Mouse (Mus musculus) testis, adult 10 weeks (tissue): ENCODE measurements around the gene Olfr910. TPM values are rescaled to one million over a fixed set of nuclear protein-coding genes. Genes with fewer than 3 reads are reported as not detected.

Experiments
- polyA plus RNA-seq: library from polyadenylated mRNA; stranded (reverse); fragments of 350-450 nt; fragmentation: Illumina TruSeq; extraction: RNeasy Lipid Tissue Mini Kit (QIAGEN cat#74804); gene quantifications from one replicate; pipeline ENCODE4 v1.2.3, GENCODE M21; 2014; ENCODE audit warnings: low read depth, low replicate concordance

The Olfr910 gene
- not detected for polyA plus RNA-seq

GRCm38 (mm10) chr9:38537549-38537948 is at the start of gene Olfr910:
TSS of gene Olfr910 (plus strand) at chr9:38537849.

GRCm38 (mm10) chr9:38495501-38495900 is 42.1 kb upstream of the Olfr910 start, which contains the start of gene Olfr907:
TSS of gene Olfr907 (plus strand) at chr9:38495801.

GRCm38 (mm10) chr9:38521280-38521679 is 16.4 kb upstream of the Olfr910 start, which contains the start of gene Olfr911-ps1:
TSS of gene Olfr911-ps1 (plus strand) at chr9:38521580.

GRCm38 (mm10) chr9:38579878-38580277 is 42.2 kb downstream of the Olfr910 start, which contains the start of gene Olfr912:
TSS of gene Olfr912 (plus strand) at chr9:38580178.

Other genes starting within 250 kb of the Olfr910 start
- gene Olfr896-ps1, start 246.7 kb upstream of the Olfr910 start, polyA plus RNA-seq: 1.8 TPM
- gene Olfr25, start 208.8 kb upstream of the Olfr910 start, polyA plus RNA-seq: 0.80 TPM
- 0.17 TPM for gene Olfr898, start 189.4 kb upstream of the Olfr910 start, polyA plus RNA-seq
- gene Olfr250, start 171.0 kb upstream of the Olfr910 start, polyA plus RNA-seq: not detected
- not detected for gene Olfr251, start 160.8 kb upstream of the Olfr910 start, polyA plus RNA-seq
- not detected for gene Olfr147, start 136.2 kb upstream of the Olfr910 start, polyA plus RNA-seq
- gene Olfr901, start 108.4 kb upstream of the Olfr910 start, polyA plus RNA-seq: not detected
- not detected for gene Olfr902, start 90.2 kb upstream of the Olfr910 start, polyA plus RNA-seq
- not detected for gene Olfr904, start 74.7 kb upstream of the Olfr910 start, polyA plus RNA-seq
- gene Olfr905, start 66.7 kb upstream of the Olfr910 start, polyA plus RNA-seq: not detected
- gene Olfr906, start 50.8 kb upstream of the Olfr910 start, polyA plus RNA-seq: 0.15 TPM
- not detected for gene Olfr907, start 42.0 kb upstream of the Olfr910 start, polyA plus RNA-seq
- not detected for gene Olfr911-ps1, start 16.3 kb upstream of the Olfr910 start, polyA plus RNA-seq
- gene Olfr912, start 42.3 kb downstream of the Olfr910 start, polyA plus RNA-seq: not detected
- not detected for gene Olfr913, start 54.9 kb downstream of the Olfr910 start, polyA plus RNA-seq
- gene Olfr914, start 67.3 kb downstream of the Olfr910 start, polyA plus RNA-seq: not detected
- gene Olfr916, start 122.0 kb downstream of the Olfr910 start, polyA plus RNA-seq: not detected
- not detected for gene Olfr917, start 128.0 kb downstream of the Olfr910 start, polyA plus RNA-seq
- not detected for gene Olfr918, start 136.8 kb downstream of the Olfr910 start, polyA plus RNA-seq
- gene Olfr919, start 165.8 kb downstream of the Olfr910 start, polyA plus RNA-seq: not detected
- 8.6 TPM for gene Vwa5a, start 180.4 kb downstream of the Olfr910 start, polyA plus RNA-seq
- 0.22 TPM for gene Olfr920, start 214.4 kb downstream of the Olfr910 start, polyA plus RNA-seq
- not detected for gene Olfr921, start 235.2 kb downstream of the Olfr910 start, polyA plus RNA-seq